In genomic region chr3:30330021-30330420, GRCm38 (mm10) we compare ENCODE assay signal across 14 mouse cellular contexts.
"Had no signal": no experiment of that assay in that cellular context is flagged by ENCODE, and none has a peak within 500 bp of the region (broad histone marks: within the 10 kb centered on the region; RNA-seq: fewer than 3 reads in every experiment).

No protein-coding gene starts in this region.

- H3K9ac ChIP-seq: limb, embryonic 13.5 days; liver, embryonic 14.5 days; midbrain, embryonic 15.5 days; neural tube, embryonic 15.5 days had no signal

- H3K27me3 ChIP-seq: limb, embryonic 13.5 days; midbrain, embryonic 15.5 days; neural tube, embryonic 15.5 days had no signal

- DNase-seq: kidney, adult 8-10 months; left cerebral cortex, postnatal 4 days; lung, adult 18-20 months; lung, postnatal 10 days; right cerebral cortex, adult 18-20 months; thymus, postnatal 4 days had no signal

- H3K27ac ChIP-seq: kidney, postnatal 0 days; limb, embryonic 13.5 days; liver, embryonic 14.5 days; midbrain, embryonic 15.5 days; neural tube, embryonic 15.5 days; stomach, postnatal 0 days had no signal

- H3K4me3 ChIP-seq: limb, embryonic 13.5 days; midbrain, embryonic 15.5 days; neural tube, embryonic 15.5 days had no signal

- ATAC-seq: intestine, embryonic 16.5 days; midbrain, embryonic 15.5 days had no signal

- H3K4me1 ChIP-seq: midbrain, embryonic 15.5 days; neural tube, embryonic 15.5 days had no signal

- H3K4me2 ChIP-seq: limb, embryonic 13.5 days; midbrain, embryonic 11.5 days; midbrain, embryonic 15.5 days; neural tube, embryonic 15.5 days had no signal

- H3K9me3 ChIP-seq: limb, embryonic 13.5 days; midbrain, embryonic 15.5 days; neural tube, embryonic 15.5 days had no signal

- H3K36me3 ChIP-seq: limb, embryonic 13.5 days; midbrain, embryonic 15.5 days; neural tube, embryonic 15.5 days had no signal
